Mouse (Mus musculus) thymus, adult 18-20 months (tissue): ENCODE measurements around the gene Gm10153.
"Not testable (repeated sequence)": the region's sequence is repeated elsewhere in the genome, so short reads cannot be mapped to it uniquely, and the experiment has no call there.

Source experiments
- DNase-seq, 2 experiments: peaks; one replicate each; pipeline ENCODE4 v3.0.0; 2022; ENCODE audit warnings: mixed read lengths in 2 of 2

Gm10153 gene

GRCm38 (mm10) chr7:142143506-142144010, 46.6 kb downstream of the Gm10153 start:
- not testable (repeated sequence) for DNase-seq

GRCm38 (mm10) chr7:142140696-142141095, 49.5 kb downstream of the Gm10153 start:
- DNase-seq: no peak
